Mouse (Mus musculus): ENCODE measurements around the gene 2900026A02Rik.

The 2900026A02Rik gene

GRCm38 (mm10) chr5:113150871-113151553, 70.0 kb downstream of the 2900026A02Rik start:
- no peak for DNase-seq (ENCODE audit: low spot score in 2 of 2)

GRCm38 (mm10) chr5:113149052-113149451, 72.0 kb downstream of the 2900026A02Rik start:
- no peak for DNase-seq (ENCODE audit: low spot score in 2 of 2)

- no peak for DNase-seq (ENCODE audit: low spot score in 2 of 2)
Observed at GRCm38 (mm10) chr5:113147994-113148471, 73.0 kb downstream of the 2900026A02Rik start.

GRCm38 (mm10) chr5:113146656-113147055, 74.4 kb downstream of the 2900026A02Rik start:
- DNase-seq (ENCODE audit: low spot score in 2 of 2) = no peak

GRCm38 (mm10) chr5:113145171-113145570, 75.9 kb downstream of the 2900026A02Rik start:
- no peak for DNase-seq (ENCODE audit: low spot score in 2 of 2)

- peak in 1 of 2 experiments; percentile 35 for DNase-seq (ENCODE audit: low spot score in 2 of 2)
Observed at GRCm38 (mm10) chr5:113142486-113142885, 78.5 kb downstream of the 2900026A02Rik start.

- no peak for DNase-seq (ENCODE audit: low spot score in 2 of 2)
Observed at GRCm38 (mm10) chr5:113142018-113142417, 79.0 kb downstream of the 2900026A02Rik start.

GRCm38 (mm10) chr5:113140872-113141271, 80.2 kb downstream of the 2900026A02Rik start:
- no peak for DNase-seq (ENCODE audit: low spot score in 2 of 2)

GRCm38 (mm10) chr5:113140051-113140450, 81.0 kb downstream of the 2900026A02Rik start:
- DNase-seq (ENCODE audit: low spot score in 2 of 2) = no peak

- DNase-seq (ENCODE audit: low spot score in 2 of 2) = no peak
Observed at GRCm38 (mm10) chr5:113139064-113139726, 81.8 kb downstream of the 2900026A02Rik start.

GRCm38 (mm10) chr5:113138319-113139063, 82.5 kb downstream of the 2900026A02Rik start:
- peak; percentile 64 to 76 for DNase-seq (ENCODE audit: low spot score in 2 of 2)

- no peak for DNase-seq (ENCODE audit: low spot score in 2 of 2)
Observed at GRCm38 (mm10) chr5:113137691-113138318, 83.2 kb downstream of the 2900026A02Rik start.

GRCm38 (mm10) chr5:113136951-113137487, 84.0 kb downstream of the 2900026A02Rik start:
- DNase-seq (ENCODE audit: low spot score in 2 of 2) = no peak

- no peak for DNase-seq (ENCODE audit: low spot score in 2 of 2)
Observed at GRCm38 (mm10) chr5:113135513-113135912, 85.5 kb downstream of the 2900026A02Rik start.

GRCm38 (mm10) chr5:113133722-113134710, 87.0 kb downstream of the 2900026A02Rik start:
- no peak for DNase-seq (ENCODE audit: low spot score in 2 of 2)

- no peak for DNase-seq (ENCODE audit: low spot score in 2 of 2)
Observed at GRCm38 (mm10) chr5:113133080-113133491, 88.0 kb downstream of the 2900026A02Rik start.

- DNase-seq (ENCODE audit: low spot score in 2 of 2) = no peak
Observed at GRCm38 (mm10) chr5:113132635-113133041, 88.4 kb downstream of the 2900026A02Rik start.

- no peak for DNase-seq (ENCODE audit: low spot score in 2 of 2)
Observed at GRCm38 (mm10) chr5:113128426-113128825, 92.6 kb downstream of the 2900026A02Rik start.

- DNase-seq (ENCODE audit: low spot score in 2 of 2) = no peak
Observed at GRCm38 (mm10) chr5:113126476-113126875, 94.6 kb downstream of the 2900026A02Rik start.

GRCm38 (mm10) chr5:113123693-113124092, 97.3 kb downstream of the 2900026A02Rik start:
- DNase-seq (ENCODE audit: low spot score in 2 of 2) = no peak

Data from urinary bladder, postnatal 4 days (tissue).